ENCODE assay signal across 8 mouse cellular contexts in genomic region chr4:155233878-155234277, GRCm38 (mm10). TPM values are rescaled to one million over a fixed set of nuclear protein-coding genes. Genes with fewer than 3 reads are reported as not detected.
DNase-seq lines count a peak whose midpoint lies in the region; ATAC-seq and TF ChIP-seq lines count a peak whose summit lies in the region.

No protein-coding gene starts in this region.

- no peaks in the 10 kb centered on the region for H3K9me3 ChIP-seq in G1E (replicated peaks)
- H3K9me3 ChIP-seq in forebrain, embryonic 15.5 days, result no peaks in the 10 kb centered on the region
- H3K9me3 ChIP-seq in heart, embryonic 16.5 days (replicated peaks; ENCODE audit: control insufficient read depth, low read length), result no peaks in the 10 kb centered on the region
- no peaks in the 10 kb centered on the region for H3K9me3 ChIP-seq in liver, embryonic 11.5 days (ENCODE audit: control insufficient read depth, low read length)
- H3K9me3 ChIP-seq in neural tube, embryonic 13.5 days, result no peaks in the 10 kb centered on the region

- no peaks in the 10 kb centered on the region for H3K36me3 ChIP-seq in G1E (replicated peaks)
- H3K36me3 ChIP-seq in forebrain, embryonic 15.5 days, result no peaks in the 10 kb centered on the region
- no peaks in the 10 kb centered on the region for H3K36me3 ChIP-seq in heart, embryonic 16.5 days (ENCODE audit: control insufficient read depth, insufficient read depth)
- no peaks in the 10 kb centered on the region for H3K36me3 ChIP-seq in liver, embryonic 11.5 days (ENCODE audit: control insufficient read depth, insufficient read depth, low read length)
- no peaks in the 10 kb centered on the region for H3K36me3 ChIP-seq in neural tube, embryonic 13.5 days

- DNase-seq in G1E (ENCODE audit: low spot score), result no peak
- DNase-seq in cerebellum, adult 11 months, result peak; percentile 78
- DNase-seq in kidney, postnatal 14 days, result peak; percentile 86
- no peak for DNase-seq in liver, embryonic 11.5 days (ENCODE audit: low spot score)

- peak overlapping the region; percentile 98 for H3K27ac ChIP-seq in forebrain, embryonic 15.5 days (replicated peaks)
- H3K27ac ChIP-seq in heart, embryonic 16.5 days (ENCODE audit: low read length), result peak overlapping the region; percentile 95
- peak overlapping the region; percentile 96 for H3K27ac ChIP-seq in liver, embryonic 11.5 days (ENCODE audit: low read depth, low read length)
- peak overlapping the region; percentile 94 for H3K27ac ChIP-seq in neural tube, embryonic 13.5 days (replicated peaks)

- no peak overlapping the region for H3K4me2 ChIP-seq in forebrain, embryonic 15.5 days (replicated peaks)
- H3K4me2 ChIP-seq in heart, embryonic 16.5 days (ENCODE audit: low read depth, low read length), result peak overlapping the region; percentile 60
- H3K4me2 ChIP-seq in liver, embryonic 11.5 days, result 0 out of 2 replicates have a peak overlapping the region, but pooled peaks have one; percentile 0
- H3K4me2 ChIP-seq in neural tube, embryonic 13.5 days, result no peak overlapping the region

- H3K9ac ChIP-seq in forebrain, embryonic 15.5 days (replicated peaks), result peak overlapping the region; percentile 29; the same call in 1 of the 2 replicates
- H3K9ac ChIP-seq in heart, embryonic 16.5 days (ENCODE audit: low read length), result peak overlapping the region; percentile 75
- peak overlapping the region; percentile 1 for H3K9ac ChIP-seq in liver, embryonic 11.5 days (ENCODE audit: low read depth, low read length)
- peak overlapping the region; percentile 65 for H3K9ac ChIP-seq in neural tube, embryonic 13.5 days

- peaks cover 49% of the 10 kb centered on the region for H3K27me3 ChIP-seq in G1E (ENCODE audit: insufficient read depth, low read length)
- no peaks in the 10 kb centered on the region for H3K27me3 ChIP-seq in forebrain, embryonic 15.5 days
- H3K27me3 ChIP-seq in heart, embryonic 16.5 days (ENCODE audit: control insufficient read depth, insufficient read depth, low read length), result no peaks in the 10 kb centered on the region
- H3K27me3 ChIP-seq in liver, embryonic 11.5 days (replicated peaks; ENCODE audit: control insufficient read depth, insufficient read depth, low read length), result no peaks in the 10 kb centered on the region
- no peaks in the 10 kb centered on the region for H3K27me3 ChIP-seq in neural tube, embryonic 13.5 days

- 11% methylated on average over 10 of the region's 10 CpGs for WGBS in forebrain, embryonic 15.5 days
- 3% methylated on average over 10 of the region's 10 CpGs for WGBS in heart, embryonic 16.5 days
- 32% methylated on average over 10 of the region's 10 CpGs for WGBS in liver, embryonic 11.5 days
- WGBS in neural tube, embryonic 13.5 days, result 8% methylated on average over 10 of the region's 10 CpGs

- H3K4me3 ChIP-seq in G1E (ENCODE audit: low read depth, low read length), result peak overlapping the region; percentile 18; the same call in 1 of the 2 replicates
- H3K4me3 ChIP-seq in forebrain, embryonic 15.5 days, result no peak overlapping the region
- peak overlapping the region; percentile 22; the same call in 1 of the 2 replicates for H3K4me3 ChIP-seq in heart, embryonic 16.5 days (ENCODE audit: low read length)
- H3K4me3 ChIP-seq in liver, embryonic 11.5 days (ENCODE audit: low read depth, low read length), result no peak overlapping the region
- no peak overlapping the region for H3K4me3 ChIP-seq in neural tube, embryonic 13.5 days

- ATAC-seq in G1E (ENCODE audit: extremely low read depth, insufficient number of reproducible peaks, low FRiP score, poor library complexity, severe bottlenecking), result no peak
- ATAC-seq in forebrain, embryonic 15.5 days (replicated peaks), result peak; percentile 53
- ATAC-seq in heart, embryonic 16.5 days (replicated peaks; ENCODE audit: extremely low read depth, insufficient read depth, low FRiP score), result peak; percentile 37
- no peak for ATAC-seq in liver, embryonic 11.5 days (replicated peaks; ENCODE audit: low FRiP score)
- peak; percentile 55 for ATAC-seq in neural tube, embryonic 13.5 days (ENCODE audit: low read depth)
- ATAC-seq in erythroid progenitor cell, adult 5-6 weeks (replicated peaks; ENCODE audit: low FRiP score, poor library complexity, severe bottlenecking), result no peak

- peaks cover 54% of the 10 kb centered on the region for H3K4me1 ChIP-seq in G1E (ENCODE audit: insufficient read depth, low read depth, low read length)
- H3K4me1 ChIP-seq in forebrain, embryonic 15.5 days, result peaks cover 36% of the 10 kb centered on the region
- peaks cover 43% of the 10 kb centered on the region for H3K4me1 ChIP-seq in heart, embryonic 16.5 days (ENCODE audit: control insufficient read depth, insufficient read depth, low read length)
- peaks cover 35% of the 10 kb centered on the region for H3K4me1 ChIP-seq in liver, embryonic 11.5 days (replicated peaks; ENCODE audit: control insufficient read depth, insufficient read depth, low read length)
- peaks cover 42% of the 10 kb centered on the region for H3K4me1 ChIP-seq in neural tube, embryonic 13.5 days (replicated peaks)

- no peak for TF ChIP-seq CTCF in G1E (IDR thresholded peaks at IDR 0.05; ENCODE audit: low read depth, low read length)

RNA-seq across cellular contexts. Expression of gene Ski, which starts 11.5 kb away (rescaled TPM):
- total RNA-seq in G1E (2014; fragmentation: Nextera tagmentation) (58.4 and 67.3 TPM in 2 replicates), G1E (2017) (15.3 and 16.9 TPM in 2 replicates)
- 40.7 and 42.4 TPM in 2 replicates for polyA plus RNA-seq in G1E (2012)
- polyA plus RNA-seq in forebrain, embryonic 15.5 days (2015; fragmentation: Nextera tagmentation; extraction: Ambion mirVana), result 14.3 TPM in 2 replicates
- 12.1 and 12.3 TPM in 2 replicates for polyA plus RNA-seq in heart, embryonic 16.5 days (2015; fragmentation: Nextera tagmentation; extraction: Ambion mirVana)
- 8.2 and 9.8 TPM in 2 replicates for polyA plus RNA-seq in liver, embryonic 11.5 days (2014; fragmentation: Nextera tagmentation; extraction: Ambion mirVana)
- polyA plus RNA-seq in neural tube, embryonic 13.5 days (2015; fragmentation: Nextera tagmentation; extraction: Ambion mirVana), result 11.3 and 12.2 TPM in 2 replicates
- total RNA-seq in erythroid progenitor cell, adult 5-6 weeks (2015; ENCODE audit: low replicate concordance), result 5.0 and 9.7 TPM in 2 replicates
- 1.7 and 2.7 TPM in 2 replicates for total RNA-seq in erythroid progenitor cell, adult 5-6 weeks (2017; ENCODE audit: low replicate concordance)

RNA-seq across cellular contexts. Expression of gene Faap20, which starts 15.7 kb away (rescaled TPM):
- total RNA-seq in G1E (2014; fragmentation: Nextera tagmentation) (24.4 and 24.9 TPM in 2 replicates), G1E (2017) (23.5 and 29.3 TPM in 2 replicates)
- polyA plus RNA-seq in G1E (2012), result 43.5 and 45.5 TPM in 2 replicates
- polyA plus RNA-seq in forebrain, embryonic 15.5 days (2015; fragmentation: Nextera tagmentation; extraction: Ambion mirVana), result 88.2 and 89.3 TPM in 2 replicates
- polyA plus RNA-seq in heart, embryonic 16.5 days (2015; fragmentation: Nextera tagmentation; extraction: Ambion mirVana), result 68.4 and 73.8 TPM in 2 replicates
- 50.1 and 55.0 TPM in 2 replicates for polyA plus RNA-seq in liver, embryonic 11.5 days (2014; fragmentation: Nextera tagmentation; extraction: Ambion mirVana)
- polyA plus RNA-seq in neural tube, embryonic 13.5 days (2015; fragmentation: Nextera tagmentation; extraction: Ambion mirVana), result 76.3 and 84.2 TPM in 2 replicates
- total RNA-seq in erythroid progenitor cell, adult 5-6 weeks (2015; ENCODE audit: low replicate concordance), result 4.0 and 6.7 TPM in 2 replicates
- 2.1 and 2.2 TPM in 2 replicates for total RNA-seq in erythroid progenitor cell, adult 5-6 weeks (2017; ENCODE audit: low replicate concordance)

Comparison
In these comparisons a context has a peak if more than half of its experiments do, and no peak if none do; other contexts are left out.
1. ATAC-seq: peak in forebrain, embryonic 15.5 days (single experiment), heart, embryonic 16.5 days (single experiment) and neural tube, embryonic 13.5 days (single experiment); none in G1E (single experiment), liver, embryonic 11.5 days (single experiment) and erythroid progenitor cell, adult 5-6 weeks (single experiment).
2. DNase-seq: peak in cerebellum, adult 11 months (single experiment) and kidney, postnatal 14 days (single experiment); none in G1E (single experiment) and liver, embryonic 11.5 days (single experiment).
3. H3K4me3 ChIP-seq: peak in G1E (single experiment) and heart, embryonic 16.5 days (single experiment); none in forebrain, embryonic 15.5 days (single experiment), liver, embryonic 11.5 days (single experiment) and neural tube, embryonic 13.5 days (single experiment).
4. H3K4me2 ChIP-seq: peak in heart, embryonic 16.5 days (single experiment) and liver, embryonic 11.5 days (single experiment); none in forebrain, embryonic 15.5 days (single experiment) and neural tube, embryonic 13.5 days (single experiment).
5. H3K9ac ChIP-seq: peak in every context shown above with its lines; median percentile 75 in heart, embryonic 16.5 days; 65 in neural tube, embryonic 13.5 days; 29 in forebrain, embryonic 15.5 days; 1 in liver, embryonic 11.5 days.
6. Peak in every context shown above with its lines, with median percentiles within 50 percentile points of each other: H3K27ac ChIP-seq.